Mouse (Mus musculus) forebrain, embryonic 14.5 days (tissue): ENCODE measurements around the gene Ephb2. TPM values are rescaled to one million over a fixed set of nuclear protein-coding genes. Genes with fewer than 3 reads are reported as not detected.

Experiments used
- ATAC-seq: fragments of 200-750 bp; cut with Nextera tagmentation; 2 replicates; pipeline ENCODE4 v1.8.0; 2017; ENCODE audit warnings: mild to moderate bottlenecking, moderate library complexity
- DNase-seq: peaks from one replicate; pipeline ENCODE4 v3.0.0-alpha.2; 2015; ENCODE audit warnings: low spot score
- H3K27ac ChIP-seq: fragments of 300-500 bp; sonication (generic); 2 replicates; pipeline ENCODE4 v1.5.1; 2014; ENCODE audit warnings: low read depth, mild to moderate bottlenecking, control low read depth, low read length, moderate library complexity
- H3K27me3 ChIP-seq: fragments of 300-500 bp; sonication (generic); replicated peaks from 2 replicates; pipeline ENCODE4 v1.6.1; 2014; ENCODE audit warnings: low read length, control low read depth, mixed read lengths; ENCODE audit not compliant: control insufficient read depth, insufficient read depth
- H3K36me3 ChIP-seq: fragments of 300-500 bp; sonication (generic); 2 replicates; pipeline ENCODE4 v1.6.1; 2014; ENCODE audit warnings: low read length, control low read depth; ENCODE audit not compliant: control insufficient read depth, insufficient read depth
- H3K4me1 ChIP-seq: fragments of 300-500 bp; sonication (generic); 2 replicates; pipeline ENCODE4 v1.6.1; 2014; ENCODE audit warnings: antibody characterized with exemption, low read length, control low read depth; ENCODE audit not compliant: control insufficient read depth, insufficient read depth
- H3K4me2 ChIP-seq: fragments of 300-500 bp; sonication (generic); 2 replicates; pipeline ENCODE4 v1.6.1; 2014; ENCODE audit warnings: mild to moderate bottlenecking, control low read depth, low read length
- H3K4me3 ChIP-seq: fragments of 300-500 bp; sonication (generic); 2 replicates; pipeline ENCODE4 v1.5.1; 2014; ENCODE audit warnings: low read depth, low read length, control low read depth
- H3K9ac ChIP-seq: fragments of 300-500 bp; sonication (generic); 2 replicates; pipeline ENCODE4 v1.6.1; 2014; ENCODE audit warnings: mild to moderate bottlenecking, low read length, control low read depth, moderate library complexity
- H3K9me3 ChIP-seq: fragments of 300-500 bp; sonication (generic); replicated peaks from 2 replicates; pipeline ENCODE4 v1.6.1; 2016; ENCODE audit warnings: low read length, control low read depth, mixed read lengths; ENCODE audit not compliant: control insufficient read depth
- WGBS: fragments of 180-500 bp; shearing (Covaris S2); extraction: QIAGEN DNeasy Blood & Tissue Kit; methylation state at CpG from one replicate; pipeline ENCODE4 v1.1.7; 2014; 5-methylcytosine and 5-hydroxymethylcytosine counted together
- polyA plus RNA-seq: library from polyadenylated mRNA; unstranded; fragments of >200 nt; fragmentation: Nextera tagmentation; extraction: Ambion mirVana; gene quantifications from 2 replicates; pipeline ENCODE4 v1.2.1, GENCODE M21; 2014

Gene Ephb2
- polyA plus RNA-seq, 1 experiment from 2014 or later = 9.3 TPM

- ATAC-seq (no peak), DNase-seq (peak; percentile 63)
- WGBS = 21% methylated on average over 21 of the region's 21 CpGs
- Histone ChIP-seq H3K36me3 (no peaks in the 10 kb centered on the region), H3K27me3 (no peaks in the 10 kb centered on the region), H3K27ac (no peak overlapping the region), H3K4me2 (peak overlapping the region; percentile 93), H3K4me1 (peaks cover 67% of the 10 kb centered on the region), H3K4me3 (peak overlapping the region; percentile 92), H3K9me3 (no peaks in the 10 kb centered on the region), H3K9ac (peak overlapping the region; percentile 98)
These were observed 2.0 kb downstream of the Ephb2 start for GRCm38 (mm10) chr4:136833619-136834351.

GRCm38 (mm10) chr4:136832559-136833232 lies 3.1 kb downstream of the Ephb2 start:
- H3K4me2 ChIP-seq = peak overlapping the region; percentile 93
- no peaks in the 10 kb centered on the region for H3K9me3 ChIP-seq
- WGBS = 80% methylated on average over 16 of the region's 16 CpGs
- 0 out of 2 replicates have a peak overlapping the region, but pooled peaks have one; percentile 98 for H3K9ac ChIP-seq
- 0 out of 2 replicates have a peak, but pooled peaks cover under 1% of the 10 kb centered on the region for H3K36me3 ChIP-seq
- ATAC-seq = no peak
- no peak for DNase-seq
- no peak overlapping the region for H3K4me3 ChIP-seq
- H3K27ac ChIP-seq = no peak overlapping the region
- no peaks in the 10 kb centered on the region for H3K27me3 ChIP-seq
- H3K4me1 ChIP-seq = peaks cover 59% of the 10 kb centered on the region

- H3K27me3 ChIP-seq = no peaks in the 10 kb centered on the region
- peaks cover 54% of the 10 kb centered on the region for H3K4me1 ChIP-seq
- ATAC-seq (no peak), DNase-seq (no peak)
- 0 out of 2 replicates have a peak, but pooled peaks cover 4% of the 10 kb centered on the region for H3K36me3 ChIP-seq
- WGBS = 44% methylated on average over 9 of the region's 9 CpGs
- H3K4me2 ChIP-seq = peak overlapping the region; percentile 7; the same call in 1 of the 2 replicates
- H3K4me3 ChIP-seq = no peak overlapping the region
- no peak overlapping the region for H3K9ac ChIP-seq
- H3K9me3 ChIP-seq = no peaks in the 10 kb centered on the region
- no peak overlapping the region for H3K27ac ChIP-seq
These were observed 5.4 kb downstream of the Ephb2 start for GRCm38 (mm10) chr4:136830272-136830823.

- H3K27ac ChIP-seq = no peak overlapping the region
- WGBS = 24% methylated on average over 9 of the region's 9 CpGs
- no peak overlapping the region for H3K4me3 ChIP-seq
- DNase-seq = no peak
- H3K9ac ChIP-seq = no peak overlapping the region
- no peaks in the 10 kb centered on the region for H3K9me3 ChIP-seq
- H3K4me1 ChIP-seq = peaks cover 59% of the 10 kb centered on the region
- no peak for ATAC-seq
- peak overlapping the region; percentile 7; the same call in 1 of the 2 replicates for H3K4me2 ChIP-seq
- H3K36me3 ChIP-seq = 0 out of 2 replicates have a peak, but pooled peaks cover 5% of the 10 kb centered on the region
- no peaks in the 10 kb centered on the region for H3K27me3 ChIP-seq
These were observed 6.0 kb downstream of the Ephb2 start for GRCm38 (mm10) chr4:136829837-136830236.

- ATAC-seq (no peak), DNase-seq (no peak)
- H3K4me1 ChIP-seq = peaks cover 56% of the 10 kb centered on the region
- WGBS = 49% methylated on average over 11 of the region's 11 CpGs
- 0 out of 2 replicates have a peak, but pooled peaks cover 6% of the 10 kb centered on the region for H3K36me3 ChIP-seq
- no peaks in the 10 kb centered on the region for H3K9me3 ChIP-seq
- no peaks in the 10 kb centered on the region for H3K27me3 ChIP-seq
- H3K4me2 ChIP-seq = no peak overlapping the region
- H3K9ac ChIP-seq = peak overlapping the region; percentile 3; the same call in 1 of the 2 replicates
- H3K4me3 ChIP-seq = no peak overlapping the region
- H3K27ac ChIP-seq = no peak overlapping the region
These were observed 6.9 kb downstream of the Ephb2 start for GRCm38 (mm10) chr4:136828664-136829569.

GRCm38 (mm10) chr4:136824935-136825552 lies 10.7 kb downstream of the Ephb2 start:
- DNase-seq = peak; percentile 63
- 0 out of 2 replicates have a peak, but pooled peaks cover 6% of the 10 kb centered on the region for H3K36me3 ChIP-seq
- 0 out of 2 replicates have a peak overlapping the region, but pooled peaks have one; percentile 33 for H3K27ac ChIP-seq
- 0 out of 2 replicates have a peak overlapping the region, but pooled peaks have one; percentile 29 for H3K9ac ChIP-seq
- no peaks in the 10 kb centered on the region for H3K27me3 ChIP-seq
- no peaks in the 10 kb centered on the region for H3K9me3 ChIP-seq
- 25% methylated on average over 18 of the region's 18 CpGs for WGBS
- no peak overlapping the region for H3K4me3 ChIP-seq
- ATAC-seq = peak; percentile 24; the same call in 1 of the 2 replicates
- peaks cover 54% of the 10 kb centered on the region for H3K4me1 ChIP-seq
- H3K4me2 ChIP-seq = no peak overlapping the region

- Histone ChIP-seq H3K9me3 (no peaks in the 10 kb centered on the region), H3K9ac (peak overlapping the region; percentile 32; the same call in 1 of the 2 replicates), H3K4me2 (0 out of 2 replicates have a peak overlapping the region, but pooled peaks have one; percentile 0), H3K4me1 (peaks cover 57% of the 10 kb centered on the region), H3K36me3 (0 out of 2 replicates have a peak, but pooled peaks cover 2% of the 10 kb centered on the region), H3K27ac (peak overlapping the region; percentile 83), H3K27me3 (no peaks in the 10 kb centered on the region), H3K4me3 (no peak overlapping the region)
- peak; percentile 37; the same call in 1 of the 2 replicates for ATAC-seq
- WGBS = 6% methylated on average over 10 of the region's 10 CpGs
- DNase-seq = peak; percentile 76
These were observed 15.7 kb downstream of the Ephb2 start for GRCm38 (mm10) chr4:136820069-136820522.
